Mouse (Mus musculus) cerebellum, postnatal 36 days (tissue): Measurements from ENCODE around the gene Nrxn3.

Experiments used
- DNase-seq, 2 experiments: peaks; one replicate each; pipeline ENCODE4 v3.0.0; 2021 to 2022; ENCODE audit warnings: mixed read lengths in 2 of 2

The Nrxn3 gene

DNA sequence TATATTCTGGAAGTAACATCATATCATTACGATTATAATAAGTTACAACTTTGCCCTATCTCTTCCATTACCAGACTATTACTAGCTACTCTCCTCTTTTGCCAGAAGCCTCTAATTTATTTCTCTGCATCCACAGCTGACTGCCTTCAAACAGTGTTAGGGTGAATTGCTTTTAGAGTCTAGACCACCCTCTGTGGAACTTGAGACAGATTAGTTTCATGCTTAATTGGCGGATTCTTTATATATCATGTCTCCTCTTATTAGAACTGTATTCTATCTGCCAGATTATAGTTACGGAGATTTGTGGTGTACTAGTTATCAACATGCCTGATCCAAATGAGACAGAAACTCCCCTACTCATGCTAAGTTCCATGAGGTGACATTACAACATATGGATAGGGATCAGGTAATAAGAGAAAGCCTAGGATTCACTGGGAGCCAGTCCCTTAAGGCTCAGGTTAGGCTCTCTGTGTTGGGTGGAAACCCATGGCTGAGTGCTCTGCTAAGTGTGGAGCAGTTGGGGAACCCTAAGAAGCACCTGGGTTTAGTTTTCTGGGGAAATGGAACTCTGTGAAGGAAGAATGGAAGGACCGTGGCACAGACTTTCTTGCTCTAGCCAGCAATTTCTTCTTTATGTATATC, 1435.6 kb downstream of the Nrxn3 start:
- DNase-seq, result no peak

DNA sequence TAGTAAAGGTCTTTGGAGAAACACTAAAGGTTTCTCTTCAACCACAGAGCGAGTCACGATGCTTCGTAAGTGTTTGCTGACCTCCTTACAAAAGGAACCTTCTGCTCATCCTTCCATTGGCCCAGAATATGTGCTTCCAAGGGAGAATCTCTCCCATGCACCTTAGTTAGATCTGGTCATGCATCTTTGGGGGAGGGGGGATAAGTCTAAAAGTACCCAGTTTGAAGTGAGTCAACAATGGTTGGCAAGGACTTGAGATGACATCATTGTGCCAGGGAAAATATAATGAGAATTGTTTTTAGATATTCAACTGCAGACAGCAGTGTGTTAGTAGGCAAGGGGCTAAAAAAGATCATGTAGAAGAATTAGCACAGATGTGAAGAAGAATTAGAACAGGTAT, 1437.2 kb downstream of the Nrxn3 start:
- DNase-seq, result no peak

DNA sequence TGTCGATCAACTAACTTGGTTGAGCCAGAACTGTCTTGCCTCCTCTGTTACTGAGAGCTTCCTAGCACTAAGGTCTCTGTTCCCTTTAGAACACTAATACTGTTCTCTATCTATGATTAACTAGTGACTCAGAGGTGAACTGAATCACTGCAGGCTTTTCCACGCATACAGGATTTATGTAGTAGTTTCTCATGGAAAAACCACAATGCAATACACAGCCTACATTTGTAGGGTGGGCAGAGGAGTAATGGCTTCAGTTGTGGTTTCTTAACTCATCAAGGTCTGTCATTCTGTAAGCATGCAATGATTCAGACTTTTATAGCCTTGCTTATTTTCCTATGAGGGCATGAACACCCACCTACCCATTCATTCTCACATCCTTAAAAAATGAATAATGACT, 1443.4 kb downstream of the Nrxn3 start:
- DNase-seq, result peak in 1 of 2 experiments; percentile 1

DNA sequence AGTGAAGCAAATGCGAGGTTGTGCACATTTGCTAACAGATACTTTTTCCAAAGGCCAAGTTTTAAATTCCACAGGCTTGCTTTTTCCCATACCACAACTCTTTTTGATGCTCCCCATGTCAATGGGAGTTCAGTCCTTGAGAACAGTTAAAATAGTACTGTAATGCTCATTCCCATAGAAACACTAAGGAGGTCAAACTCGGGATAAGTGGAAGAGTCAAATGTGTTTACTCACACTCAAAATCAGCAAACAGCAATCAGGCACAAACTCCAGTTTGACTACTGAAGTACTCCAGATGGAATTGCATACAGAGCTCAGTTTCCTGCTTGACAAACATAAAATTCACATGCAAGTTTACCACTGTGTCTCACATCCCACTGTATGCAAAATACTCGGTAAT, 1458.9 kb downstream of the Nrxn3 start:
- no peak for DNase-seq

DNA sequence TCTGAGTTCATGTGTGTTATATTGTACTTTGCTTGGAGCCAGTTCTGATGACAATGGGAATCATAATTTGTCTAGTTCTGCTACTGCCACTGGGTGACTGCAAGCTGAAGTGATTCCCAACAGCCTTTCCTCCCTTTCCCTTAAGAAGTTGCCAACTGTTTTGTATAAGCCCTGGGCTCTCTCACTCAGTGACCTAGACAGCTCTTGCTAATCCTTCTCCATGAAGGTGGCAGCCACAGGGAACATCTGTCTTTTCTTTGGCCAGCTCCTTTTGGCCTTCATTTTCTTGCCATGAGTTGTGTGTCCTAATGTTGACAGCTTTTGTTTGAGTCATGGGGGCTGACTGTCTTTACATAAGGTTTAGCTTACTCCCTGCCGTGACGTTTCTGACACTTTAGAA, 1460.3 kb downstream of the Nrxn3 start:
- no peak for DNase-seq

DNA sequence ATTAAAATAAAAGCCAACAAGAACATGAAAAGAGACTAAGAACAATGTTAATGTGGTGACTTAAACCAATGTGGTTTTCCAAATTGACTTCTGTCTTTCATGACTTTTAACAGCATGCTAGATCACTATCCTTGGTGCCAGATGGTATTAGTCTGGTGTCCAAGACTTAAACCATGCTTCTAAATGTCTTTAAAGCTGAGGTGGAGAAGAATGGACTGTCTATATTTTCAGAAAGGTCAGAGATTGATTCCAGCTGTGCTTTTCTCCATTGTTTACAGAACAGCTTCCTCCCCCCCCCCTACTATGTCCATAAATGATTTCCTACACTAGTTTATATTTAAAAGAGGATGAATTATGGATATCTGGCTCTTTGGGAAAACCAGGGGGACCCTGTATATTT, 1473.5 kb downstream of the Nrxn3 start:
- no peak for DNase-seq

DNA sequence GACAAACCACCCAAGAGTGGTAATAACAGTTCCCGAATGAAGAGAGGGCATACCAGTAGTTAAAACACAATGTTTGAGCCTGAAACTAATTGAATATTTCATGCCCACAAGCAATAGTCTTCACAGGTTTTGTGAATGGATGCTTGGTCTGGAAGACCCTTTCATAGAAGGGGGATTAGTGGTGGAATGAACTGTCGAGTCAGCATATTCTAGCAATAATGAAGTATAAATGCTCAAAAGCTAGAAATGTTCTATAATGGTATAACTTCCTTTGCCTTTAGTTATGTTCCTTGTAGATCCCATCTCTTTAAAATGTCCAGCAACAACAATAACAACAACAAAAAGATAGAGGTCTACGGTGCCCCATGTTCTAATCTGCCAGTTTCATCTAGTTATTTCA, 1475.3 kb downstream of the Nrxn3 start:
- DNase-seq, result no peak

DNA sequence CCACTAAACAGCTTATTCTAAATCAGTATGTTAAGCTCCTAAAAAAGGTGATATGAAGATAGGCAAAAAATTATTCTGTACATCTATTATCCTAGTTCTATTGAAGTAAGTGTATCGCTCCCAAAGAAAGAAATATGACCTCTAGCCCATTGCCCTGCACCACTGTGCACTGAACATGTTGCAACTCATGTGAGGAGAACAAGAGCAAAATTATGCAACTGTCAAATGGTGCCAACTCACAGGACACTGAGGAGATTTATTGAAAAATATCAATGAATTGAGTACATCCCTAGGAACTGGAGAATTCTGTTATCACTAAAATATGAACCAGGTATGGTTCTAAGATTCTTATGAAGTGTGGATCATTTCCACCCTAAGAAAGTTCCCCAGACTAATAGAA, 1479.8 kb downstream of the Nrxn3 start:
- DNase-seq, result no peak

DNA sequence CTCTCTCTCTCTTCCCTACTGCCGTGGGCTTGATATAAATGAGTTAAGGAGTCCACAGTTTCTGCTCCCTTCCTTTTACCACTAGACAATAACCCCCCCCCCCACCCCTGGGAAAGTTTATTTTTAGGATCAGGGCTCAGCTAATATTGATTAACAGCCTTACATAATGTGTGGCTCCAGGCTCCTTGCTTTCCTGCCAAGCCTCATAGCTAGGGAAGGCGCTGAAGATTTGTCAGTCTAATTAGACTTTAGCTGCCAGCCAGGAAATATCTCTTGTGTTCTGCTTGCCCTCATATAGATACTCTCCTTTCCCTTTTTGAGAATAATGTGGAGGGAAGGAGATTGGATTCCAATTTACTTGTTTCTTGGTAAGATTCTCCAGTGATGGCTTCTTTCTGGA, 1488.7 kb downstream of the Nrxn3 start:
- no peak for DNase-seq

DNA sequence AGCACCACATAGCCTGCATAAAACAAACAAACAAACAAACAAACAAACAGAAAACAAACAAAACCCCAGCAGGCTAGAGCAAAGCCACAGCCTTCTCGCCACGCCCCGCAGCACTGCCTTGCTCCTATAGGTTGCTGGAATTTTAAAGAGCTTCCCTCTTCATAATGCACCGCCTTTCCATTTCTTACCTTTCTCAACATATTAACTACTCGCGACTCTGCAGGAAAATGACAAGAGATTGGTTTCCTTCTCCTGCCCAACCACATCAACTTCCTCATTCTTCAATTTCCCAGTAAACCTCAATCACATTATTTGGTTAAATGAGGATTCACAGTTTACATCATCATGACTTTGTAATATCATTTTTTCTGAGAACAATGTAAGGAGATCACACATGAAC, 1494.4 kb downstream of the Nrxn3 start:
- DNase-seq, result no peak

DNA sequence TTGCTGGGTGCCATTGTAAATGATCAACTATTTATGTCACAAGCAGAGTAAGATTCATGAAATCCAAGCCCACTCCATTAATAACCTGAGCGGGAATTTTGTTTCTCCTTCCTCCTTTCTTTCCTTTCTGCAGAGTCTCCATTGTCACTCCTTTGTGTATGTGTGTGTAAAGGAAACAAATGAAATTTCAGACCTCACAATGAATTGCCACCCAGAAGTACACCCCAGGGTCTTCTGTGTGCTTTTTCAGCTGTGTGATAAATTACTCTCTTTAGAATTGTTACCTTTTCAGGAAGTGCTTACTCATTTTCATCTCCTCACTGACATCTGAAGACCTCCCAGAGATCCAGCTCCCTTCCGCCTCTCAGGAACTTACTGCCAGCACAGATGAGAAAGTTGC, 1506.4 kb downstream of the Nrxn3 start:
- DNase-seq, result peak in 1 of 2 experiments; percentile 12

DNA sequence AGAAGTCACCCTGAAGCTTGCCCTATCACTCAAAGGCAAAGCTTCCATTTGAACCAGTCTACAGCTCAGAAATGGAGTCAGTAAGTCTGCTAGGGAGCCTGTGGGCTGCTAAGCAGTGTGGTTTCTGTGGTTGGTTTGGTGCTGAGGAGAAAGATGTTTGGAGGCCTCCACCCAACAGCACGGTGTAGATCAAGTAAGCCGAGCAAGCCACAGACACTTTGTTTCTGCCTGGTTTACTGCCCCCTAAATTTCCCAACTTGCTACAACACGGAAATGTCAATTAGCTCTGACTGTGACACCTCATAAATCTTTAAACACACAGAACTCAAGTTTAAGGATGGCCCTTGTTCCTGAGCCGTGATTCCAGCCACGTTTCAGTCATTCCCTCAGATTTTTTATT, 1513.4 kb downstream of the Nrxn3 start:
- DNase-seq, result no peak

DNA sequence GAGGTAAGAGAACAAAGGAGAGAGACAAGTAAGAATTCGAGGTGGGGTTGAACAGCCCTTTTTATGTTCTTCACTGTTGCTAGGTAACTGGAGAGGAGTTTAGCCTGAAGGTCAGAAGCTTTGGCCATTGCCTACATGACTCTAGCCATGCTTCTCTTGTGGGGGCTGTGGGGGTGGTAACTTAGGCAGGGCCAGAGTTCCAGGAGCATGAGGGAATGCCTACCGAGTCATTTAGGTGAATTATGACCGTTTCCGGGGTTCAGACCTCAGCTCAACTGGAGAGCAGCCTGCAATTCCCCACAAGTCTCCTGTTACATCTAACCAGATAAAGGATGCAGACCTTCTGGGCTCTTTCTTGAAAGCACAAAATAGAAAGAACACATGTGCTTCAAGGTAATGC, 1537.6 kb downstream of the Nrxn3 start:
- no peak for DNase-seq

DNA sequence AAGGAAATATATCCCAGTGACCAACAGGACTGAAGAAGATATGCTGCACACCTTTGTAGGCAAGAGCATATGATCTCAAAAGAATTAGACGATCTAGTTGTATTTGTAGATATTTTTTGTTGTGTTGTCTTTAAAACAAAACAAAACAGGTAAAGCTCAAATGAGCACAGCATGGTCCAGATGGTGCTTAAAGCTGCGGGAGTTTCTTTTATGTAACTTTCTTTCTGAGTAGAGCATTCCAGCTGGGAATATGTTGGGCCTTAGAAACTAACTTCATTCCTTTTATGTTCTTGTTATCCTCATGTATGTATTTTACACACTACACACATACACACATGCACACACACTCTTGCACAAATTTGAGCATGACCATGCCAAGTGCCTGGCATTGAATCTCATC, 1545.4 kb downstream of the Nrxn3 start:
- no peak for DNase-seq

DNA sequence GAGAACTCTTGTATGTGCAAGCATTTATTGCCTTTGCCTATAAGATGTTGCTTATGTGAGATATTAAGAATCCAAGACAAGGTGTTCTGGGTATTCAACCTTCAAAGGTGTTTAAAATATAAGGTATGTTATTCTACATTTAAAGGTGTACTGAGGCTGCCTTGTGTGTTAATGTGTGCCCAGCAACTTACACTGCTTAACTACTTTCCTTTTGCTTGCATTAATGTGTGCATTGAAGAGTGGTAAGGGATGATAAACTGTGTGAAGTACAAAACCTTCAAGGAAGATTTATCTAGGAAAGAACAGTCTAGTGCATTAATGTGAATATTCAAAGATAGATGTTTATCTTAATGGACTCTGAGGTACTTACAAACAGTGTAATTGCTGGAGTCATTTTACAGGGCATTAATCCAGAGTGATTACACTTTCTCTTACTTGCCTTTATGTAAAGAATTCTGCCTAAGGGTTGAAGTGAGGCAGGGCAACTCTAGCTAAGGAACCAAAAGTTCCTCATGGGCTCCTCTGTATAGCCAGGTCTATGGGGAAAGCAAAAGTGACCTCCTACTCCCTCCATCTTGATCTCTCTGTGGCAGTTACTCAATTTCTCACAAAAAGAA, 1548.2 kb downstream of the Nrxn3 start:
- no peak for DNase-seq

DNA sequence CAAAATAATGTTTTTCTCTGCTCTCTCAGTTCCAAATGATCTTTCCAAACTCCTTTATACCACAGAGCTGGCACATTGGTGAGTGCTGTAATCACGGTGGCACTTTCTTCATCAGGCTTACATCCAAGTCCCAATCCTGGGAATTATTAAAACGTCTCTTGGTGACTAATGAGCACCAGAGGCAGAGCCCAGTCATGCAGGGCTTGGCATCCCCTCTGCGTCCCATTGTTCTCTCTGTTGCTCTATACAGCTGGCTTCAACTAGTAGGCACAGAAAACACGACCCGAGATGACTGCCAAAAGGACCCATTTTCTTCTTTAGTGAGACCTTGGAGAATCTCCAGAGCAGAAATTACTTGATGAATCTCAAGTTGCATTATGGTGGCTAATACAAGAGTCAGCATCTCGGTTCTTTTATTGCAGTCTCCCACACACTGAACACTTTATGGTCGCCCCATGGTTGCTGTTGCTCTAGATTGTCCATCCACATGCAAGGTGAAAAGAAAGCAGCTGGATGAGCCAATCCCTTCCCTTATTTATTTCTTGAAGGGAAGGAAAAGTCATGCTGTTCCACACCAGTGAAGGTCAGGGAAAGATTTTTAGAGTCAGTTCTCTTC, 1552.1 kb downstream of the Nrxn3 start:
- DNase-seq, result peak; percentile 18 to 42

DNA sequence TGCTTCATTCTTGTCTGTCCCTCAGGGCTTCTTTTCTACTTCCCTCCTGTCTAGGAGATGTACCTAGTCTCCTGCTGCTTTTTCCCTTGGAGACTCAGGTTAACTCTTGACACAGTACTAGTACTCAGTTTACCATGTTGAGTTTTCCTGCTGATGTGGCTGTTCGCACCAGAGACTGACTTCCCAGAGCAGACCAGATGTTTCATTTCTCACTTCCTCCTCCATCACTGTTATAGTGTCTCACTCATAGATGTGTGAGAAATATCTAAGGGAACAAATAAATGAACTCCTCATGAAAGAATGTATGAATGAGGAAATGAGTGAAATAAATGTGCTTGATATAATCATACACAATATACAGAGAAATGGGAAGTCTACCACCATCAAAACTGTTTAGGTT, 1558.6 kb downstream of the Nrxn3 start:
- no peak for DNase-seq

DNA sequence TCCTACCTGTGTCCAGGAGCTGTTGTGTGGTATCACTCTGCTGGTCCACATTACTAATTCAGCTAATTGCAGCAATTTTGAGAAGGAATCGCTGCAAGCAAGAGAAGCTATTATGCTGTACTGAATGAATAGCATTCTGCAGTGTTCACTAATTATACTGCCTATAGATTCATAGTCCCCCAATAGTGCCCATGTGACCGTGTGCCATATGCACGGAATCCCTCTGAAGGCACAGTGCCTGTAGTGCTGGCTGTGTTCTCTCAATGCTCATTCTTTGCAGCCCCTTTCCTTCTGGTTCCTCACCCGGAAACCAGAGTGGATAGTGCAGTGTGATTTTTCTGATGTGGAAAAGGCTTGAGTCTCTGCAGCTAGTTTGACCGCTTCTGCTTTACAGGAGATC, 1560.3 kb downstream of the Nrxn3 start:
- DNase-seq, result no peak

DNA sequence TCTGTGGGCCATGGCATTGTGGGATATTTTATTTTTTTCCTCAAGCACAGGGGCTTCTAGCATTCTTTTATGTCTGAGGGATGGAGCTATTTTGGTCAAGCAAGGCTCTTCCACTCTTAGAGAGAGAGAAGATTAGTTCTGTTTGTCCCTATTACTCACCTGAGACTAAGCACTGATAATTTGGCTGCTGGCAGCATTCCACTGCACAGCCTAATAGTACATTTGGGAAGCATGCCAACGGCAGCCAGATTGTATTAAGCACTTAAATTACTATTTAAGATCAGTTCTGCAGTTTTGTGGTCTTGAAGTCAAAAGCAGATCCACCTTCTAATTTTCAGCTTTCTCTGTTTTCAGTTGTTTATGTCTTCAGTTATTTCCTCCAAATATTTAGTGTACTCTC, 1580.0 kb downstream of the Nrxn3 start:
- DNase-seq, result peak; percentile 58 to 66

DNA sequence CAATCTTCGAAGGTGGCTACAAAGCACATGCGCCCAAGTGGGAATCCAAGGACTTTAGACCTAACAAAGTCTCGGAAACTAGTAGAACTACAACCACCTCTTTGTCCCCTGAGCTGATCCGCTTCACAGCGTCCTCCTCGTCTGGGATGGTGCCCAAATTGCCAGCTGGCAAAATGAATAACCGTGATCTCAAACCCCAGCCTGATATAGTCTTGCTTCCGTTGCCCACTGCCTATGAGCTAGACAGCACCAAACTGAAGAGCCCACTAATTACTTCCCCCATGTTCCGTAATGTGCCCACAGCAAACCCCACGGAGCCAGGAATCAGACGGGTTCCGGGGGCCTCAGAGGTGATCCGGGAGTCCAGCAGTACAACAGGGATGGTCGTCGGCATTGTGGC, 1609.1 kb downstream of the Nrxn3 start:
- peak; percentile 28 to 39 for DNase-seq

DNA sequence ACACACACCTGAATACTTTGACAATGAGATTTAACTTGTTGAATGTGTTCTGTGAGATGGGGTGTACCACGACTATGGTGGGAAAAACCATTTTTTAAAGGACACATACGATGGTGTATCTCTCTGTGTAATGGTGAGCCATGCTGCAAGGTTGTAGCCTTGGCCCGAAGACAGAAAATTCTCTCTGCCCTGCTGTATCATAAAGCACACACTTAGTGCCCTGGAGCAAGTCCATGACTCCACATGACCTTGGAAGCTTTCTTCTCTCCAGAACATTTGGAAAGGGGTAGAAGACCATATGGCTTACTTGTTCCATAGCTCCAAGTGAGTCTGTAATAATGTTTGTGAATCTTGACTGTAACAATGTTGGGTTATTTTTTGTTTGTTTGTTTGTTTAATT, 1609.8 kb downstream of the Nrxn3 start:
- peak; percentile 28 to 53 for DNase-seq

DNA sequence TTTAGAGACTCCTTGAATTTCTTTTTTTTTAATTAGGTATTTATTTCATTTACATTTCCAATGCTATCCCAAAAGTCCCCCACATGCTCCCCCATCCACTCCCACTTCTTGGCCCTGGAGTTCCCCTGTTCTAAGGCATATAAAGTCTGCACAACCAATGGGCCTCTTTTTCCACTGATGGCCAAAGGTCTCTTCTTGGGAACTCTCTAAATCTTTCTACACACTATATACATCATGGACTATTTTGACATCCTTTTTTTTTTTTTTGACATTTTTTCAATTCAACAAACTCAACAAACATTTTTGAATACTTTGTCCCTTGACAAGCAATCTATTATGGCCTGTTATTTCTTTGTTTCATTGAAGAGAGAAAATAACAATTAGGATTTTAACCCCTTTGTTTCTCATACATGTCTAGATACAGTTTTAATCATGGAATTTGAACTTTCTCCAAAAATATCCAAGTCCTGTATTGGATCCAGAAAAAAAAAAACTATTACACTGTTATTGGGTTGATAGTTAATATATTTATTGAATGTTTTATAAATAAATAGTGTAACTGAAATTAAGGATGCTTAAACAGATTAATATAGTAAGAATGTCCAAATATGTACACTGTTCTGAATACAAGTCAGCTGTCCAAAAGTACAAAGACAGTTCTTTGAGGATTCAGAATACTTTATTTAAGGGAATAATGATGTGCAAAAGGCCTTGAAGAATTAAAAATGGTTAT, 1615.0 kb downstream of the Nrxn3 start:
- DNase-seq, result no peak

DNA sequence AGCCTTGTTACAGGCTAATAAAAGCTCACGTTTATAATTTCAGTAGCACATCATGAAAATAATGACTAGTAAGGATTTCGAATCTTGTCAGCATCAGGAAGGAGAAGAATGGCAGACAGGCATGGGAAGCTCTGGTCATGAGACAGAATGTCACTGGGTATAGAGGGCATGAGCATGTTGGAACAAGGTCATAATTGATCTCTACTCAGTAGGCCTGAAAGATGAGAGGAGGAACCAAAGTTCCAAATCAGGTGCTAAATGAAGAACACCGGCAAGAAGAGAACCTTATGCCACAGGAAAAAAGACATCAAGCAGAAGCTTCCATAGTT, 1615.5 kb downstream of the Nrxn3 start:
- DNase-seq, result no peak
